Mouse (Mus musculus) CH12.LX (cell line): ENCODE results near the gene Catsper3. TPM values are rescaled to one million over a fixed set of nuclear protein-coding genes. Genes with fewer than 3 reads are reported as not detected.

ENCODE experiments used
- DNase-seq: peaks from one replicate; pipeline ENCODE4 v3.0.0-alpha.2; 2013; ENCODE audit errors: extremely low read depth
- H3K27ac ChIP-seq: 2 replicates; pipeline ENCODE4 v1.5.1; 2012; ENCODE audit warnings: low read depth, mild to moderate bottlenecking, control low read depth, moderate library complexity; ENCODE audit not compliant: insufficient read depth
- H3K27me3 ChIP-seq: replicated peaks from 2 replicates; pipeline ENCODE3; 2012; ENCODE audit warnings: inconsistent platforms
- H3K36me3 ChIP-seq, 2 experiments: replicated peaks in 1 of 2; 2 replicates each; pipeline versions ENCODE3 to v1.6.1; 2012; ENCODE audit warnings: inconsistent platforms in 1 of 2, low read length in 1 of 2, mild to moderate bottlenecking in 1 of 2, mixed read lengths in 1 of 2, moderate library complexity in 1 of 2; ENCODE audit not compliant: control insufficient read depth in 1 of 2, insufficient read depth in 1 of 2
- H3K4me1 ChIP-seq, 2 experiments: 2 replicates each; pipeline ENCODE4 v1.6.1; 2012; ENCODE audit warnings: inconsistent platforms in 1 of 2, moderate library complexity in 1 of 2; ENCODE audit not compliant: insufficient read depth in 2 of 2, control insufficient read depth in 1 of 2
- H3K4me2 ChIP-seq: 2 replicates; pipeline ENCODE4 v1.6.1; 2012; ENCODE audit warnings: low read depth, mild to moderate bottlenecking, control low read depth; ENCODE audit not compliant: poor library complexity, insufficient read depth, severe bottlenecking
- H3K4me3 ChIP-seq, 3 experiments: fragments of 150-350 bp in 1 of 3; sonication (generic) in 1 of 3; replicated peaks in 1 of 3; 2 replicates each; pipeline versions ENCODE3 to v1.5.1; 2011 to 2012; ENCODE audit warnings: low read depth in 2 of 3, low read length in 2 of 3, mild to moderate bottlenecking in 2 of 3, moderate library complexity in 2 of 3, control low read depth in 1 of 3, improper control_type of control experiment in 1 of 3, inconsistent platforms in 1 of 3, mixed read lengths in 1 of 3; ENCODE audit not compliant: poor library complexity in 1 of 3
- H3K79me2 ChIP-seq: replicated peaks from 2 replicates; pipeline ENCODE4 v1.6.1; 2012; ENCODE audit warnings: mild to moderate bottlenecking, moderate library complexity; ENCODE audit not compliant: control insufficient read depth, poor library complexity, insufficient read depth, severe bottlenecking; ENCODE audit errors: extremely low read depth
- H3K9ac ChIP-seq: 2 replicates; pipeline ENCODE4 v1.6.1; 2012; ENCODE audit warnings: low read depth, mild to moderate bottlenecking, control low read depth, moderate library complexity; ENCODE audit not compliant: insufficient read depth
- H3K9me3 ChIP-seq: replicated peaks from 2 replicates; pipeline ENCODE3; 2012; ENCODE audit warnings: low read length, inconsistent platforms, mixed read lengths
- BHLHE40 ChIP-seq: IDR thresholded peaks from 2 replicates; pipeline ENCODE4 v1.6.1; 2011; ENCODE audit warnings: mild to moderate bottlenecking, low read depth, low read length, improper control_type of control experiment
- CHD1 ChIP-seq: IDR thresholded peaks from 2 replicates; pipeline ENCODE4 v1.6.1; 2012; ENCODE audit warnings: low read depth, low read length, improper control_type of control experiment, inconsistent platforms
- CHD2 ChIP-seq: IDR thresholded peaks from 2 replicates; pipeline ENCODE4 v1.6.1; 2011; ENCODE audit warnings: low read length, improper control_type of control experiment
- CTCF ChIP-seq, 2 experiments: IDR thresholded peaks in 1 of 2; conservative IDR thresholded peaks in 1 of 2; 2 replicates each; pipeline ENCODE4 v1.5.1; 2011 to 2012; ENCODE audit warnings: low read depth in 2 of 2, low read length in 2 of 2, improper control_type of control experiment in 1 of 2, inconsistent platforms in 1 of 2, mild to moderate bottlenecking in 1 of 2, moderate library complexity in 1 of 2
- ELF1 ChIP-seq: IDR thresholded peaks from 2 replicates; pipeline ENCODE4 v1.6.1; 2014; ENCODE audit warnings: low read depth, mild to moderate bottlenecking, inconsistent platforms, low read length, improper control_type of control experiment
- ETS1 ChIP-seq: conservative IDR thresholded peaks from 2 replicates; pipeline ENCODE4 v1.6.1; 2012; ENCODE audit warnings: low read depth, mild to moderate bottlenecking, inconsistent platforms, low read length, improper control_type of control experiment, moderate library complexity
- GABPA ChIP-seq: IDR thresholded peaks from 2 replicates; pipeline ENCODE4 v1.6.1; 2012; ENCODE audit warnings: low read depth, low read length, improper control_type of control experiment, inconsistent platforms; ENCODE audit not compliant: insufficient replicate concordance
- JUN ChIP-seq: IDR thresholded peaks from 2 replicates; pipeline ENCODE4 v1.6.1; 2011; ENCODE audit warnings: low read depth, mild to moderate bottlenecking, low read length, improper control_type of control experiment, moderate library complexity; ENCODE audit not compliant: insufficient read depth
- KAT2A ChIP-seq: IDR thresholded peaks from 2 replicates; pipeline ENCODE4 v1.6.1; 2012; ENCODE audit warnings: low read length, improper control_type of control experiment, inconsistent platforms; ENCODE audit not compliant: insufficient replicate concordance
- MAFK ChIP-seq: IDR thresholded peaks from 2 replicates; pipeline ENCODE4 v1.6.1; 2011; ENCODE audit warnings: low read length, improper control_type of control experiment; ENCODE audit not compliant: insufficient replicate concordance
- MEF2A ChIP-seq: IDR thresholded peaks from 2 replicates; pipeline ENCODE4 v1.6.1; 2014; ENCODE audit warnings: low read depth, mild to moderate bottlenecking, inconsistent platforms, low read length, improper control_type of control experiment, borderline replicate concordance
- NRF1 ChIP-seq: IDR thresholded peaks from 2 replicates; pipeline ENCODE4 v1.6.1; 2014; ENCODE audit warnings: low read depth, mild to moderate bottlenecking, inconsistent platforms, low read length, improper control_type of control experiment, moderate library complexity
- PAX5 ChIP-seq: IDR thresholded peaks from 2 replicates; pipeline ENCODE4 v1.6.1; 2012; ENCODE audit warnings: low read length, inconsistent platforms, mixed read lengths
- POLR2AphosphoS2 ChIP-seq: IDR thresholded peaks from 2 replicates; pipeline ENCODE4 v1.6.1; 2011; ENCODE audit warnings: low read depth, low read length, improper control_type of control experiment
- RAD21 ChIP-seq: IDR thresholded peaks from 2 replicates; pipeline ENCODE4 v1.6.1; 2011; ENCODE audit warnings: low read depth, mild to moderate bottlenecking, low read length, improper control_type of control experiment, moderate library complexity
- RCOR1 ChIP-seq: conservative IDR thresholded peaks from 2 replicates; pipeline ENCODE4 v1.6.1; 2012; ENCODE audit warnings: low read depth, mild to moderate bottlenecking, inconsistent platforms, low read length, improper control_type of control experiment
- SIN3A ChIP-seq: IDR thresholded peaks from 2 replicates; pipeline ENCODE4 v1.6.1; 2012; ENCODE audit warnings: low read length, improper control_type of control experiment, inconsistent platforms
- TBP ChIP-seq: conservative IDR thresholded peaks from 2 replicates; pipeline ENCODE4 v1.6.1; 2011; ENCODE audit warnings: low read depth, low read length, improper control_type of control experiment
- TCF12 ChIP-seq: IDR thresholded peaks from 2 replicates; pipeline ENCODE4 v1.6.1; 2014; ENCODE audit warnings: low read depth, mild to moderate bottlenecking, inconsistent platforms, low read length, improper control_type of control experiment
- UBTF ChIP-seq: IDR thresholded peaks from 2 replicates; pipeline ENCODE4 v1.6.1; 2012; ENCODE audit warnings: low read depth, mild to moderate bottlenecking, inconsistent platforms, low read length, improper control_type of control experiment, moderate library complexity
- USF1 ChIP-seq: IDR thresholded peaks from 2 replicates; pipeline ENCODE4 v1.6.1; 2014; ENCODE audit warnings: low read depth, mild to moderate bottlenecking, inconsistent platforms, low read length, improper control_type of control experiment
- ZMIZ1 ChIP-seq: IDR thresholded peaks from 2 replicates; pipeline ENCODE4 v1.6.1; 2012; ENCODE audit warnings: low read depth, mild to moderate bottlenecking, inconsistent platforms, low read length, improper control_type of control experiment
- ZNF384 ChIP-seq: IDR thresholded peaks from 2 replicates; pipeline ENCODE4 v1.6.1; 2012; ENCODE audit warnings: low read depth, low read length, improper control_type of control experiment, inconsistent platforms
- dilution Hi-C: fragments of 300-500 bp; cut with MboI; formaldehyde crosslinking; loops from 2 replicates; pipeline ENCODE4 v1.14.3; 2020; ENCODE audit warnings: low sequenced_read_pairs; ENCODE audit not compliant: extremely low pct_unique_long_range_greater_than_20kb, extremely low pct_ligation_motif_present
- in situ Hi-C: fragments of 300-500 bp; cut with MboI; formaldehyde crosslinking; loops from 3 replicates; pipeline ENCODE4 v1.14.3; 2019; ENCODE audit warnings: low sequenced_read_pairs, low pct_ligation_motif_present, low pct_unique_long_range_greater_than_20kb, mixed read lengths
- polyA plus RNA-seq: library from polyadenylated mRNA; unstranded; fragments of >175 nt; gene quantifications from 2 replicates; pipeline ENCODE4 v1.2.1, GENCODE M21; 2012; ENCODE audit warnings: low read depth; ENCODE audit not compliant: insufficient read length
- total RNA-seq, 2 experiments: library from RNA; depleted of rRNA; stranded (reverse); fragments of 300-350 nt in 1 of 2; fragments of >200 nt in 1 of 2; gene quantifications; 2 replicates each; pipeline ENCODE4 v1.2.3; 2012 to 2014

The Catsper3 gene
- total RNA-seq (2012; rRNA removed) = not detected in 2 replicates
- not detected in 2 replicates for total RNA-seq (2014; rRNA removed)
- polyA plus RNA-seq = not detected in 2 replicates

GRCm38 (mm10) chr13:55784268-55784667 is at the start of gene Catsper3:
Gene Catsper3 (plus strand): TSS chr13:55784568.
- in situ Hi-C loops = no loop called here
- no peak for DNase-seq
- dilution Hi-C loops = no loop called here

GRCm38 (mm10) chr13:55737885-55738284 is 46.5 kb upstream of the Catsper3 start:
- TF ChIP-seq MAFK = no peak
- no peak for TF ChIP-seq SIN3A
- no peak for TF ChIP-seq KAT2A
- no peak for TF ChIP-seq ZMIZ1
- no peak for TF ChIP-seq RCOR1
- no peak for TF ChIP-seq ELF1
- no peak for TF ChIP-seq JUN
- TF ChIP-seq TCF12 = no peak
- no peak for TF ChIP-seq CHD1
- no peak for TF ChIP-seq ETS1
- no peak for TF ChIP-seq CHD2
- TF ChIP-seq BHLHE40 = no peak
- no peak for TF ChIP-seq PAX5
- TF ChIP-seq USF1 = no peak
- no peak for TF ChIP-seq NRF1
- TF ChIP-seq ZNF384 = no peak
- TF ChIP-seq UBTF = no peak
- no peak for TF ChIP-seq MEF2A
- TF ChIP-seq POLR2AphosphoS2 = no peak
- Histone ChIP-seq H3K4me2 (no peak overlapping the region), H3K9me3 (peaks cover 3% of the 10 kb centered on the region), H3K27me3 (no peaks in the 10 kb centered on the region), H3K9ac (no peak overlapping the region), H3K79me2 (no peaks in the 10 kb centered on the region), H3K4me3 (no peak overlapping the region), H3K4me1 (no peaks in the 10 kb centered on the region), H3K36me3 (peaks cover 9 to 59% of the 10 kb centered on the region in 2 experiments), H3K27ac (no peak overlapping the region)
- dilution Hi-C loops = no loop called here
- DNase-seq = no peak
- in situ Hi-C loops = no loop called here

More at GRCm38 (mm10) chr13:55784268-55784667, at the start of gene Catsper3:
- H3K4me2 ChIP-seq = no peak within 1 kb of the TSS
- no peak within 1 kb of the TSS for H3K4me3 ChIP-seq
- no peak within 1 kb of the TSS for H3K9ac ChIP-seq
- no peaks in the 10 kb centered on the region for H3K27me3 ChIP-seq
- H3K36me3 ChIP-seq = no peaks in the 10 kb centered on the region
- H3K27ac ChIP-seq = no peak within 1 kb of the TSS
- H3K79me2 ChIP-seq = no peaks in the 10 kb centered on the region
- H3K4me1 ChIP-seq = no peaks in the 10 kb centered on the region
- no peak for TF ChIP-seq CTCF (conservative IDR thresholded peaks at IDR 0.05 in 1 of 2, IDR thresholded peaks at IDR 0.05 in 1 of 2; ENCODE audit: low read depth in 2 of 2, low read length in 2 of 2)
- TF ChIP-seq ELF1 = no peak
- TF ChIP-seq TBP = no peak
- no peak for TF ChIP-seq SIN3A
- TF ChIP-seq RCOR1 = no peak
- no peak for TF ChIP-seq CHD2
- TF ChIP-seq RAD21 = no peak
- TF ChIP-seq GABPA = no peak
- no peak for TF ChIP-seq USF1
- no peak for TF ChIP-seq PAX5
- no peaks in the 10 kb centered on the region for H3K9me3 ChIP-seq
